Mouse (Mus musculus) cerebellum, adult 9-10 months (tissue): ENCODE data around the gene Mfrp.

ENCODE experiments used
- DNase-seq: peaks from one replicate; pipeline ENCODE4 v3.0.0; 2022

The Mfrp gene

DNA sequence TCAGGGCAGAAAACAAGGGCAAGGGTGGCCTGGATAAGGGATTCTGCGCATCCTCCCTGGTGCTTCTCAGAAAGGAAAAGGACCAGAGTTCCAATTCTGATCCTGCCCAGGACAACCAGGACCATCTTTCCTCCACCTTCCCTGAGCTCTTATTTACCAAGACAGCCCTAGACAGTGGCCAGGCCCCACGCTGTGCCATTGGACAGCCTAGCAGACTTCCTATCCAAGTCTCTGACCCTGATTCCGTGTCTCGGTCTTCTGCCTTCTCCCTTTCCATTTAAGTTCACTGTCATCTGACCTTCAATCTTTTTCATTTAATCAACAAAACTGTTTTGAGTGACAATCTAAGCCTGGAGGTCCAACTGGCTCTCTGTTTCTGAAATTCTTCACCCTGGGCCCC lies 5.1 kb downstream of the Mfrp start:
- peak; percentile 61 for DNase-seq

GRCm38 (mm10) chr9:44107110-44107509 lies 5.6 kb downstream of the Mfrp start, which contains the start of gene C1qtnf5:
TSS of gene C1qtnf5 (plus strand) at chr9:44107245.
- DNase-seq: peak; percentile 72

GRCm38 (mm10) chr9:44107557-44108179 lies 6.1 kb downstream of the Mfrp start:
- DNase-seq: peak; percentile 64

GRCm38 (mm10) chr9:44108269-44109055 lies 6.9 kb downstream of the Mfrp start:
- DNase-seq: peak; percentile 51

GRCm38 (mm10) chr9:44109360-44110095 lies 8.0 kb downstream of the Mfrp start:
- DNase-seq: peak; percentile 91

DNA sequence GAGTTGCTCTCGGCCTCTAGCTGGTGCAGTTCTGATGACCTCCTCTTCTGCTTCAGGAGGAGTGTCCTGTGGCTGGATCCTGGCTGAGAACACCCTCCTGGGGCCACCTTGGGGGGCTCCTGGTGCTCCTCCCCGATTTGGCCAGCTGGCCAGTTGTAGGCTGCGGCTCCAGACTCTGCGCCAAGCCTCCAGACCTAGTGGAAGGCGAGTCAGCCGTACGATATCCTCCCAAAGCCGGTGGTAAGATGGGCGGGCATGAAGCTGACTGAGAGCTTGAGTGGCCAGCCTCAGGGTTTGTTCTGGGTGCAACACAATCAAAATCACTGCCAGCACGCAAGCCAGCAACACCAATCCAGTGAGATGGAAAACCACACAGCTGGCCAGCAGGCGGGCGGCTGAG lies 10.4 kb downstream of the Mfrp start:
- DNase-seq: peak; percentile 39

GRCm38 (mm10) chr9:44113105-44113789 lies 11.7 kb downstream of the Mfrp start, which contains the start of the genes Gm49380 and Rnf26:
TSS of gene Gm49380 (minus strand) at chr9:44113500.
TSS of gene Rnf26 (minus strand) at chr9:44113517.
- DNase-seq: peak; percentile 99

GRCm38 (mm10) chr9:44114453-44114852 lies 12.9 kb downstream of the Mfrp start:
- DNase-seq: peak; percentile 45

DNA sequence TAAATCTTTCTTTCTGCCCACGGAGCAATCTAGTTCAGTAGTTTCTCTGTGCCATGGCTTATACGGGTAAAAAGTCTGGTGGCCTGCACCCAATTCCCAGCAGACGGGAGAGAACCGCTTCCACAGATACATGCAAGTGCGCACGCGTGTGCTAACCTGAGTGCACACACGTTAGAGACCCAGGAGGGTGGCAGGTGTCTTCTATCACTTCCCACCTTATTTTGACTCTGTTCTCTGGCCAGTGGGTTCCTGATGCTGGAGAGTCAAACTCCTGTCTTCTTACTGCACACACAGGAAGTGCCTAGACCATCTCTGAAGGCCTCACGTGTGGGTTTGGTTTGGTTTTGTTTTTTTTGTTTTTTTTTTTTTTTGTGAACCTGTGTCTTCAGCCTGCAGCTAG lies 14.1 kb downstream of the Mfrp start:
- DNase-seq: no peak

- no peak for DNase-seq
Measured at GRCm38 (mm10) chr9:44116182-44116581, 14.7 kb downstream of the Mfrp start.

GRCm38 (mm10) chr9:44119011-44119410 lies 17.5 kb downstream of the Mfrp start:
- no peak for DNase-seq

GRCm38 (mm10) chr9:44119948-44120465 lies 18.5 kb downstream of the Mfrp start:
- no peak for DNase-seq

- DNase-seq: no peak
Measured at GRCm38 (mm10) chr9:44124317-44124716, 22.8 kb downstream of the Mfrp start.

DNA sequence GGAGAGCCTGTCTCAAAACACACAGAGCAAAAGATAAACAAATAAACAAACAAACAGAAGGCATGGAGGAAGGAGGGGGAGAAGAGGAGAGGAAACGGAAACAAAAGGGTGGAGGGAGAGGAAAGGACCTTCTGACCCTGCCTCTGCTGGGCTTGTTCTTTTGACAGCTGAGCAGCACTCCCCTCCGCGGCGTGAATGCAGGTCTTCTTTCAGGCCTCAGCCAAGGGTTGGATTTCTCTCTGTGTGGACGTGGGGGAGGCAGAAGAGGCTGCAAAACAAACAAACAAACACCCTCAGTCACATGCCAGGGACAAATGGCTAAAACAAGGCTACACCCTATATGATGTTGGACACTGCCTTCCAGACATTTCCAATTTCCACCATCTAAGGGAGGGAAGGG lies 23.5 kb downstream of the Mfrp start:
- no peak for DNase-seq

DNA sequence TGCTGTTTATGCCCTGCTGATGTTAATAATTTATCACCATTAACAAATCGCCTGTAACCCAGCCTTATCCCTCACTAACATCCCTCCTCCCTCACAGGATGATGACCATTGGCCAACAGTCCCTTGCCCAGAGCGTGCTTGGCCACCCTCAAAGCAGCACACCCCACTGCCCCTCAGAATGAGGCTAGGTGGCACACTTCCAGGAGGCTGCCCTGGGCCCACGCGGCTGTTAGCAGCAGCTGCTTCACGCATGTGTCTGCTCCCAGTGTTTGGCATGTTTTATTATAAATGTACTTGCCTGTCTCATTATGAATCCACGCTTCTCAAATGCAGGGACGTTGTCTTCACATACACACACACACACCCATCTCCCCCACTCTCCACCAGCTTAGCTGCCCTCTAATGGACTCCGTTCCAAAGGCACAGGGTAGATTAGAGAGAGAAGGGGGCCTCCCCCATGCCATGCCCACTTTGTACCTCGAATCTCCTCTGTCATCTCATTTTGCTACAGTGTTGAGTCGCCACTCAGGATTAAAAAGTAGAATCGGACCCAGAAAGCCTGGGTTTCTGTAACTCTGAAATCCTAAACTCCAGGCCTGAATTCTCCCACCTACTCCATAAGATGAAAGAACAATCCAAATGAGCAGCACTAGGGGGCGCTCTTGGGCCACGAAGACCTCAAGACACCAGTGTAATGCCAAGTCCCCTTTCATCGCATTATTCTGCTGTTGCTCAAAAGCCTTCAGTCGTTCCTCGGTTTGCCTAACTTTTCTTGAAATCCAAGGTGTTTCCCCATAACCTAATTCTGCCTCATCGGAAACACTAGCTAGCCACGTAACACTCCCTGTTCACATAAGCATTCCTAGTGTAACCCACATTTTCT lies 24.3 kb downstream of the Mfrp start:
- DNase-seq: peak; percentile 94

DNA sequence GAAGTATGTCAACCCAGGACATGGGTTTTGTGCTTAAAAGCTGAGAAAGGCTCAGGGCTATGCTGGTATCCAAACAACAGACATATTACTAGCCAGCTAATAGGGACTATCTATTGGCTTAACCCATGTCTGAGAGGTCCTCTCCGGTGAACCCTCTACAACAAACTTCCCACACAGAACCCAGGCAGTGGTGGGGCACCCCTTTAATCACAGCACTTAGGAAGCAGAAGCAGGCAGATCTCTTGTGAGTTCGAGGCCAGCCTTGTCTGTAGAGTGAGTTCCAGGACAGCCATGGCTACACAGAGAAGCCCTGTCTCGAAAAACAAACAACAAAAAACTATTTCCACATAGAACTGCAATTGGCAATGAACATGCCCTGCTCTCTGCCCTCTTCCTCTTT lies 25.2 kb downstream of the Mfrp start:
- DNase-seq: no peak

DNA sequence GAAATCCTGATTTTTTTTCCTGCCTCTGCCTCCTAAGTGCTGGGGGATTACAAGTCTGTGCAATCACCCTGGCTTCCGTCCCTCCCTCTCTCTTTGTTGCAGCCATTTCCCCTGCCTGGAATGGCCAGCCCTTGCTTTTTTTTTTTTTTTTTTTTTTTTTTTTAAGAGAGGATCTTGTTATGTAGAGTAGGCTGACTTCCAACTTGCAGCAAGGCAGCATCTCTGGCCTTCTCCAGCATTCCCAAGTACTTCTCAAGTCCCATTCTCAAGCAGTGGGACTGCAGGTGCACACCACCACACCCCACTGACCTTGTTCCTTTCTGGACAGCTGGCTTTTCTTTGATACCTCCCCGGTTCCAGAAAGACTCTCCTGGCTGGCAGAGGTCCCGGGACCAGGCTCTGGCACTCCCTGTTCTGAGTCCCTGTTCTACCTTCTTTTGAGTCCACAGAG lies 25.8 kb downstream of the Mfrp start:
- no peak for DNase-seq

DNA sequence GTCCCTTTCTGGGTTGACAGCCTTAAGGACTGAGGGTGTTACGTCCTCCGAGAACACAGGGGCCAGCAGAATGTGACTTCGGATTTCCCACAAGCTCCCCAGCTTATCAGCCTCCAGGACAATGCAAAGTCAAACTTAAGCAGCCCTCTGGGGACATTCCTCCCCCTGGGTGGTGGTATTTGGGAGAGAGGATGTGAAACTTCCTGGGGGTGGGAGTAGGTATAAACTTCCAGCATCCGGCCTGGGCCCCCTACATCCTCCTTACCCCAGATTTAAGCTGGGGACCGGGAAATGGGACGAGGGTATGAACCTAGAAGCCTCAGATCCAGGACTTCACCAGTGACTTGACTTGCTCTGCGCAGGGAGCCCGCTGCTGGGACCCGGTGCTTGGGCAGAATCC lies 28.1 kb downstream of the Mfrp start:
- no peak for DNase-seq

DNA sequence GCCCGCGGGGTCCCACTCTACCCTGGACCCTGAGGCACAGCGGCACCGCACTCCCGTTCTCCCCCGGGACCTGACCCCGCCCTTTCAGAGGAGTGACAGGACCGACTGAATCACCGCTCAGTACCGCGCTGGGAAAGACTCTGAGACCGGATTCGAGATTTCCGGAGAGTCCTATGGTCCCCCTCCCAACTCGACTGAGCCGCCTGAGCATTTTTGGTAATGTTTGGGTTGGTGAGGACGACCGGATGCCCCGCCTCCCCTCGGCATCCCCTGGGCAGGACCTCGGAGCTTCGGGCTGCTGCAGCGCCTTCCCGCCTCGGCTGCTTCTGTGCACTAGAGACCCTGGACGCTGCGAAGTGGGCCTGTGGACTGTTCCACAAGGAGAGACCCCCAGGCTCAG lies 28.5 kb downstream of the Mfrp start:
- peak; percentile 61 for DNase-seq

DNA sequence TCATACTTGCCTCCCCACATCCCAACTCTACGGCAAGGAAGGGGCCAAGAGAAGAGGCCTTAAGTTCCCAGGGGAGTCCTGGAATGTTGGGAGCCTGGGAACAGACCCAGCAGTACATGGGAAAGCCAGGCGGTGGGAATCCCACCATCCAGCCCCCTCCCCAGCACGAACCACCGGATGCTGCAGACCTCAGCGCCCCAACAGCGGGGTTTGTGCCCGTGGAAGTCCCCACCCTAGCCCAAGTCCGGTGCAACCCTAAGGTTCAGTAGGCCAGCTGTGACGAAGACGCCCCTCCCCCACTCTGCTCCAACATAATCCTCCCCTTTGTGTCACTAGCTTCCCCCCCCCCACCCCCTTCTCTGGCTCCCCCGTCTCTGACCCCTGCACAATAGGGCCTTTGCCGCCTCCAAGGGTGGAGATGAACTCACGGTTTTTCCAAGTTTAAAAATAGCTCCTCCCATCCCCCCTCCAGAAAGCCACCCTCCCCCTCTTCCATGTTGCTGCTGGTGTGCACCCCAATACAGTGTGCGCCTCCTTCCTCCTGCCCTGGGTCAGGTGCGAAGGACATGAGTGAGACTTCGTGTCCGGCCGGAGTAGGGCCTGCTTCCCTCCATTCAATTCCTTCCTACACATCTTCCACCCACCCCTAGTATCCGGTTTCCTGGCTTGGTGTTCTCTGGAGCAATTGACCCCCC lies 29.2 kb downstream of the Mfrp start:
- DNase-seq: peak; percentile 58

DNA sequence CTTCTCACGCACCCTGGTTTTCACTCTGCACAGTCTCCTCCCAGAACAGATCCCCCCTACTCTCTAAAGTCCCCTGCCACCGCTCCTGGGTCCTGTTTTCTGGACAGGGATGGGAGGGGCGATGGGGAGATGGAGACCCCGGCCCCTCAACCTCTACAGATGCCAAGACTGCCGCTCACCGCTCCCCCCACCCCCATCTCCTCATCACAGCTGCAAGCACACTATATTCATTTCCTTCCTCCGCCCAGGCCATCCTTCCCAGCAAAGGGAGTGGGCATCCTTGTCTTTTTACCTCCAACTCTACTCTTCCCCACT lies 29.7 kb downstream of the Mfrp start:
- peak; percentile 42 for DNase-seq
